Mouse (Mus musculus): Measurements from ENCODE around the gene Vmn2r120. TPM values are rescaled to one million over a fixed set of nuclear protein-coding genes. Genes with fewer than 3 reads are reported as not detected.

Gene Vmn2r120
- not detected in 2 replicates for polyA plus RNA-seq (2012; rRNA removed)

DNA sequence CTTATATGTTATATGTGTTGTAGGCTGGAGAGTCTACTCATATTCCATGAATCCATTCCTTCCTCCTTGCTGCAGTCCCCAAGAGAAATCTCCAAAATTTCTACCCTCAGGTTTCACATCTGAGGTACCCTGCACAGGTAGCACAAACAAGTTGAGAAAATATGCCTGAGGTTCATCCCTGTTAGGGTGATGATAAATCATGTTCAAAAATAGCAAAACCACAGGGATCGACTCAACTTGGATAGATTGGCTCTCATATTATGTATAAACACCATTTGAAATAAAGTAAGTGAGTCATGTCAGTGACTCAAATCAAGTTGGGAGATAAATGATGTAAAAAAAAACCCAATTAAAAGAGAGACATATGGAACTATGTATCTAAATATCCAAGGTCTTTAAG, at the start of gene Vmn2r120:
Gene Vmn2r120, minus strand, starts transcription at position 101 of the 400 bp plus-strand sequence.

Other genes with a start within 250 kb of the Vmn2r120 start
- 6.2 and 6.5 TPM in 2 replicates for gene Adgre1, start 186.8 kb downstream of the Vmn2r120 start, polyA plus RNA-seq (2012; rRNA removed)
- not detected in 2 replicates for gene Gm21834, start 196.7 kb upstream of the Vmn2r120 start, polyA plus RNA-seq (2012; rRNA removed)
- gene Cntnap5c, start 224.1 kb upstream of the Vmn2r120 start, polyA plus RNA-seq (2012; rRNA removed), result not detected in 2 replicates

Data from colon, adult 2 months (tissue).